Mouse (Mus musculus): Measurements from ENCODE around the gene Fbxl2. TPM values are rescaled to one million over a fixed set of nuclear protein-coding genes. Genes with fewer than 3 reads are reported as not detected.

Fbxl2 gene
- polyA plus RNA-seq, 1 experiment from 2014 or later = 3.6 TPM

DNA sequence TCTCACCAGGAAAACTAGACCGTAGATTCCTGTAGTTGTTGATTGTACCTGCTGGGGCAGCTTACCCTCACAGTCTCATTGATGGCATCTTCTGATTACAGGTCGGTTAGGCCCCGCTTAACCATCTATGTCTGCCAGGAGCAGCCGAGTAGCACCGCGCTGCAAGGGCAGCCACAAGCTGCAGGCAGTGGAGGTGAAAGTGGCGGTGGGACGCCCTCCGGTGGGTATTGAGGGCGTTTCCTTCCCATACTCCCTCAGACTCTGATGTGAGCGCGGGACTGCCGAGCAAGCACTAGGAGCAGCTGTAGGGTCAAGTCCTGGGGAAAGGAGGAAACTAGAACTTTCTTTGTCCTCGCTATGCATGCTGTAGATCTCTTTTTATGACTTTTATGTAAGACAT lies 76.0 kb downstream of the Fbxl2 start:
- no peak overlapping the region for H3K4me2 ChIP-seq (ENCODE audit: low read depth, low read length)
- 89% methylated on average over 14 of the region's 14 CpGs for whole genome bisulfite sequencing
- H3K9me3 ChIP-seq (ENCODE audit: control insufficient read depth, low read length) = no peaks in the 10 kb centered on the region
- H3K4me3 ChIP-seq (ENCODE audit: low read length) = no peak overlapping the region
- no peaks in the 10 kb centered on the region for H3K4me1 ChIP-seq (replicated peaks; ENCODE audit: control insufficient read depth, insufficient read depth, low read length)
- no peaks in the 10 kb centered on the region for H3K27me3 ChIP-seq (ENCODE audit: control insufficient read depth, insufficient read depth, low read depth, low read length)
- H3K27ac ChIP-seq (ENCODE audit: low read length) = no peak overlapping the region
- H3K36me3 ChIP-seq (ENCODE audit: control insufficient read depth, insufficient read depth, low read length) = peaks cover 52% of the 10 kb centered on the region
- no peak for ATAC-seq (ENCODE audit: low read depth)
- no peak overlapping the region for H3K9ac ChIP-seq (ENCODE audit: low read length)

DNA sequence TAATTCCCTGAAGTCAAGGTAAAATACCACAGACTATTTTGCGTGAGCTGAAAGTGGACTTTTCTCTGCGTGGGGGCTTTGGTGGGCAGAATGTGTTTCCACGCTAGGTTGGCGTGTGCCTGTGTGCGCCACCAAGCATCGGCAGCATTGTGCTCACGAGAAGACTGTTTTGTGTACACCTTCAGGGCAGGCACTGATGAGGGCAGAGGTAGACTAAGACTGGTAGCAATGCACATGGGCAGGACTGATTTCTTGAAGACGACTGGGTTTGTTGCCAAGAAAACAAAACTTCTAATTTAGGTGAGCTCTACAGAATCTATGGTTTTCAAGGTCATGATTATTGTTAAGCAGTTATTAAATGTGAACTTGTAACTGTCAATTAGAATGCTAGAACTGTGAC lies 76.6 kb downstream of the Fbxl2 start:
- Histone ChIP-seq H3K4me3 (ENCODE audit: low read length) (no peak overlapping the region), H3K27ac (ENCODE audit: low read length) (no peak overlapping the region), H3K4me2 (ENCODE audit: low read depth, low read length) (no peak overlapping the region), H3K27me3 (ENCODE audit: control insufficient read depth, insufficient read depth, low read depth, low read length) (no peaks in the 10 kb centered on the region), H3K4me1 (replicated peaks; ENCODE audit: control insufficient read depth, insufficient read depth, low read length) (no peaks in the 10 kb centered on the region), H3K9ac (ENCODE audit: low read length) (no peak overlapping the region), H3K36me3 (ENCODE audit: control insufficient read depth, insufficient read depth, low read length) (peaks cover 58% of the 10 kb centered on the region), H3K9me3 (ENCODE audit: control insufficient read depth, low read length) (no peaks in the 10 kb centered on the region)
- 89% methylated on average over 8 of the region's 8 CpGs for WGBS
- no peak for ATAC-seq (ENCODE audit: low read depth)

DNA sequence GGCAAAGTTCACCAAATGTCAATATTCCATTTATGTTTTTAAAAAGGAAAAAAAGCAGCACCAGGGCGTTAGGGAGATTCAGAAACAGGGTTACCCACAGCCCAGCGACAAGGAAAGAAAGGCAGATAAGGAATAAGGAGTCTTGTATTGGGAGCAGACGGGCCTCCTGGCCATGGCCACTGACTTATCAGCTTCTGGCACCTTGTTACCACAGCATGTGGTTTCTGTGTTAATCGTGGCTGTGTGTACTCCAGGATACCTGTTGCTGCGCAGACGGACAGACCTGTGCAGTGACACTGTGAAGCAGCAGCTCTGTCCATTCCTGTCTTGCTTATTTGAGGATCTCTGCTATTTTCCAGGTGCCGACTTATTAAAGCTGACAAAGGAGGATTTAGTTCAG lies 77.0 kb downstream of the Fbxl2 start:
- no peak overlapping the region for H3K9ac ChIP-seq (ENCODE audit: low read length)
- H3K4me2 ChIP-seq (ENCODE audit: low read depth, low read length) = no peak overlapping the region
- H3K36me3 ChIP-seq (ENCODE audit: control insufficient read depth, insufficient read depth, low read length) = peaks cover 56% of the 10 kb centered on the region
- no peaks in the 10 kb centered on the region for H3K4me1 ChIP-seq (replicated peaks; ENCODE audit: control insufficient read depth, insufficient read depth, low read length)
- H3K27ac ChIP-seq (ENCODE audit: low read length) = no peak overlapping the region
- no peaks in the 10 kb centered on the region for H3K27me3 ChIP-seq (ENCODE audit: control insufficient read depth, insufficient read depth, low read depth, low read length)
- H3K9me3 ChIP-seq (ENCODE audit: control insufficient read depth, low read length) = no peaks in the 10 kb centered on the region
- 80% methylated on average over 7 of the region's 7 CpGs for WGBS
- no peak overlapping the region for H3K4me3 ChIP-seq (ENCODE audit: low read length)
- ATAC-seq (ENCODE audit: low read depth) = peak; percentile 20; the same call in 1 of the 2 replicates

DNA sequence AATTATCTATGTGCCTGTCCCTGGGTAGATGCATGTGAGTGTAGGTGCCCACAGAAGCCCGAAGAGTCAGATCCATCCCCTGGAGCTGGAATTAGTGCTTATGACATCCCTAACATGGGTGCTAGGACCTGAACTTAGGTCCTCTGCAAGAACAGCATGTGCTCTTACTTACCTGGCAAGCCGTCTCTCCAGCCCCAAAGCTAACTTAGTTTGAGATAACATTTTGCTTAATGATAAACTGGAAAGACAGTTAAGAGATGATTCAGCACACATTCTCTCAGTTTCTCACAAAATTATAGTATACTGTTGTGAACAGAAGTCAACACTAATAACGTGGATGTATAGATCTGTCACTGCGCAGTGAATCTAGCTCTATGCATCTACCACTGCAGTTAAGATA lies 79.2 kb downstream of the Fbxl2 start:
- Histone ChIP-seq H3K9me3 (ENCODE audit: control insufficient read depth, low read length) (no peaks in the 10 kb centered on the region), H3K27me3 (ENCODE audit: control insufficient read depth, insufficient read depth, low read depth, low read length) (no peaks in the 10 kb centered on the region), H3K4me3 (ENCODE audit: low read length) (no peak overlapping the region), H3K4me1 (replicated peaks; ENCODE audit: control insufficient read depth, insufficient read depth, low read length) (no peaks in the 10 kb centered on the region), H3K27ac (ENCODE audit: low read length) (no peak overlapping the region), H3K36me3 (ENCODE audit: control insufficient read depth, insufficient read depth, low read length) (peaks cover 47% of the 10 kb centered on the region), H3K4me2 (ENCODE audit: low read depth, low read length) (no peak overlapping the region), H3K9ac (ENCODE audit: low read length) (no peak overlapping the region)
- 89% methylated on average over 4 of the region's 4 CpGs for WGBS
- ATAC-seq (ENCODE audit: low read depth) = no peak

DNA sequence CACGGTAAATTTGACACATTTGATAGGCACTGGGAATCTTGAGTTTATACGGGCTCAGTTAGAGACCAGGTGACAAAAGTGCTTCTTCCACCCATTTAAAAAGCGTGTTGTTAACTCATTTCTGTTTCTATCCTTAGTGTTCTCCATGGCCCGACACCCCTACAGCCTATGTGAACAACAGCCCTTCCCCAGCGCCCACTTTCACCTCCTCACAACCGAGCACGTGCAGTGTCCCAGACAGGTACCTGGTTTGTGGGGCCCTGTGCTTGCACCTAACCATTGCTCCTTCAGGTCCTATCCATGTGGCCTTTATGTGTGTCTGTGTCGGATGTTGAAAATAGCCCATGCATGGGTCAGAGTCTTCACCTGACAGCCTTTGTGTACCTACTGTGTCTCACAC lies 81.6 kb downstream of the Fbxl2 start:
- 91% methylated on average over 8 of the region's 8 CpGs for WGBS
- no peak for ATAC-seq (ENCODE audit: low read depth)

DNA sequence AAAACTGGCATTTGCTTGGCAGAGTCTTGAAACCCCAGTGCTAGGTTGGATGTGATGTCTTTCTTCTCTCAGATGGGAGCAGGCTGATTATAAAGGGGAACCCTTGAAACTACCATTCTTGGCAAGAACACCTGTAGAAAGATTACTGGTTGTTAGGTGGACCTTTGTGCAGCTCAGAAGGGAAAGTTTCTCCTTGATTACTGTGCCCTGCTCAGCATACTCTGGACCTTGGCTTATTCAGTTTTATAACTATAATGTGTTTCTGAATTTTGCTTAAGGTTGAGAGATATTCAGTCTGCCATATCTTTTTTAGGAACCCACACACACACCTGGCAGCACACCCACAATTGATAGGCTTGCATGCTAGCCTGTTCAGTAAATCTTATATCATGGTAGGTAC lies 82.3 kb downstream of the Fbxl2 start:
- no peaks in the 10 kb centered on the region for H3K9me3 ChIP-seq (ENCODE audit: control insufficient read depth, low read length)
- no peaks in the 10 kb centered on the region for H3K27me3 ChIP-seq (ENCODE audit: control insufficient read depth, insufficient read depth, low read depth, low read length)
- no peak overlapping the region for H3K4me3 ChIP-seq (ENCODE audit: low read length)
- no peak overlapping the region for H3K4me2 ChIP-seq (ENCODE audit: low read depth, low read length)
- H3K36me3 ChIP-seq (ENCODE audit: control insufficient read depth, insufficient read depth, low read length) = peaks cover 41% of the 10 kb centered on the region
- H3K27ac ChIP-seq (ENCODE audit: low read length) = no peak overlapping the region
- H3K4me1 ChIP-seq (replicated peaks; ENCODE audit: control insufficient read depth, insufficient read depth, low read length) = no peaks in the 10 kb centered on the region
- no peak for ATAC-seq (ENCODE audit: low read depth)
- no peak overlapping the region for H3K9ac ChIP-seq (ENCODE audit: low read length)

More for the DNA sequence above, 81.6 kb downstream of the Fbxl2 start:
- Histone ChIP-seq H3K27ac (ENCODE audit: low read length) (no peak overlapping the region), H3K4me3 (ENCODE audit: low read length) (no peak overlapping the region), H3K36me3 (ENCODE audit: control insufficient read depth, insufficient read depth, low read length) (peaks cover 41% of the 10 kb centered on the region), H3K4me2 (ENCODE audit: low read depth, low read length) (no peak overlapping the region), H3K27me3 (ENCODE audit: control insufficient read depth, insufficient read depth, low read depth, low read length) (no peaks in the 10 kb centered on the region), H3K4me1 (replicated peaks; ENCODE audit: control insufficient read depth, insufficient read depth, low read length) (no peaks in the 10 kb centered on the region), H3K9ac (ENCODE audit: low read length) (no peak overlapping the region), H3K9me3 (ENCODE audit: control insufficient read depth, low read length) (no peaks in the 10 kb centered on the region)

DNA sequence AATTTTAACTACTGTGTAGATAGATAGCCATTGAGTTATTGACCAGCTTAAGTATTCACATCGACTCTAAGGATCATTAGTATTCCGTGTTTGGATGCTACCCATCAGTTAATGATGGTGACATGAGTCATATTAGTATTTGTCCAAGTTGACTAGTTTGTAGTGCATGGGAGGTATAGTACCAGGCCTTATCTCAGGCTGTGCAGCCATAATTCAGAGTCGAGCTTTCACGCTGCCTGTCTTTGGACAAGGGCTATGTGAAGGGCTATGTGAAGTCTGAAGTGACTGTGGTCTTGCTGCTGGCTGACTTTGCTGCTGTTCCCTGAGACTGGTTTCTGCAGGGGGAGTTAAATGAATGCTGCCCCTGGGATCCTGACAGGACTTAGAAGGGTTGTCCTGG lies 88.2 kb downstream of the Fbxl2 start:
- WGBS = 95% methylated on average over 4 of the region's 4 CpGs
- ATAC-seq (ENCODE audit: low read depth) = no peak
- Histone ChIP-seq H3K4me3 (ENCODE audit: low read length) (no peak overlapping the region), H3K27ac (ENCODE audit: low read length) (no peak overlapping the region), H3K27me3 (ENCODE audit: control insufficient read depth, insufficient read depth, low read depth, low read length) (no peaks in the 10 kb centered on the region), H3K36me3 (ENCODE audit: control insufficient read depth, insufficient read depth, low read length) (peaks cover 12% of the 10 kb centered on the region), H3K4me1 (replicated peaks; ENCODE audit: control insufficient read depth, insufficient read depth, low read length) (no peaks in the 10 kb centered on the region), H3K9ac (ENCODE audit: low read length) (no peak overlapping the region), H3K9me3 (ENCODE audit: control insufficient read depth, low read length) (no peaks in the 10 kb centered on the region), H3K4me2 (ENCODE audit: low read depth, low read length) (no peak overlapping the region)

DNA sequence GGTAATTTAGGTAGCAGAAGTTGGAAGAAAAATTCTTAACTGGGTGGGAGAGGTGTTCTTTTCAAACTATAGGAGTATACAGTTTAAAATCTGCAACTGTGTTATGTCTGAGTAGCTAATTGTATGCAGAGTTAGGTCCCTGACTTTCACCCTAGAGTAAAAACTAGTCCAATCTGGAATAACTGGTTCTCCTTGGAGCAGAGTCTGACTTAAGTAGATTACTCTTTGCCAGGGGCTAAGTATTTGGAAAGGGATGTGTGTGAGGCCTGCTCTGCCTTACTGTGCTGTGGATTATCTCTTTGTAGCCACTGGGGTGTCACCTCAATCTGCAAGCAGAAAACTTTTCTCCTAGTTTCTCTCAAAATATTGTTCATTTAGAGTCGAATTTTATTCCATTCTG lies 98.8 kb downstream of the Fbxl2 start:
- Histone ChIP-seq H3K4me3 (ENCODE audit: low read length) (no peak overlapping the region), H3K9ac (ENCODE audit: low read length) (no peak overlapping the region), H3K27ac (ENCODE audit: low read length) (no peak overlapping the region), H3K4me2 (ENCODE audit: low read depth, low read length) (no peak overlapping the region), H3K36me3 (ENCODE audit: control insufficient read depth, insufficient read depth, low read length) (peaks cover 19% of the 10 kb centered on the region), H3K4me1 (replicated peaks; ENCODE audit: control insufficient read depth, insufficient read depth, low read length) (no peaks in the 10 kb centered on the region), H3K27me3 (ENCODE audit: control insufficient read depth, insufficient read depth, low read depth, low read length) (no peaks in the 10 kb centered on the region), H3K9me3 (ENCODE audit: control insufficient read depth, low read length) (no peaks in the 10 kb centered on the region)
- ATAC-seq (ENCODE audit: low read depth) = no peak
- WGBS = 73% methylated on average over 1 of the region's 1 CpGs

DNA sequence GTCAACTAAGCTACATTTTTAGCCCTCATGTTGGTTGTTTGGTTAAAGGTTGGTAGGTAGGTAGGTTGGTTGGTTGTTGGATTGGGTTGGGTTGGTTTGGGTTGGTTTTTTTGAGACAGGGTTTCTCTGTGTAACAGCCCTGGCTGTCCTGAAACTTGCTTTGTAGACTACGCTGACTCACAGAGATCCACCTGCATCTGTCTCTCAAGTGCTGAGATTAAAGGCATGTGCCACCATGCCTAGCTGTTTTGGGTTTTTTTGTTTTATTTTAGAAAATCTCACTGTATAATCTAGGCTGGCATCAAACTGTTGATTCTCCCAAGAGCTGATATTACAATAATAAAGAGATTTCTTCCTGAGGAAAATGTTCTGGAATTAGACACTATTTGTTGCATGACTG lies 102.6 kb downstream of the Fbxl2 start:
- Histone ChIP-seq H3K27me3 (ENCODE audit: control insufficient read depth, insufficient read depth, low read depth, low read length) (no peaks in the 10 kb centered on the region), H3K9ac (ENCODE audit: low read length) (no peak overlapping the region), H3K4me3 (ENCODE audit: low read length) (no peak overlapping the region), H3K9me3 (ENCODE audit: control insufficient read depth, low read length) (no peaks in the 10 kb centered on the region), H3K27ac (ENCODE audit: low read length) (no peak overlapping the region), H3K4me2 (ENCODE audit: low read depth, low read length) (no peak overlapping the region), H3K36me3 (ENCODE audit: control insufficient read depth, insufficient read depth, low read length) (peaks cover 13% of the 10 kb centered on the region), H3K4me1 (replicated peaks; ENCODE audit: control insufficient read depth, insufficient read depth, low read length) (peaks cover 2% of the 10 kb centered on the region; the same call in 1 of the 2 replicates)
- no peak for ATAC-seq (ENCODE audit: low read depth)
- WGBS = 86% methylated on average over 1 of the region's 1 CpGs

DNA sequence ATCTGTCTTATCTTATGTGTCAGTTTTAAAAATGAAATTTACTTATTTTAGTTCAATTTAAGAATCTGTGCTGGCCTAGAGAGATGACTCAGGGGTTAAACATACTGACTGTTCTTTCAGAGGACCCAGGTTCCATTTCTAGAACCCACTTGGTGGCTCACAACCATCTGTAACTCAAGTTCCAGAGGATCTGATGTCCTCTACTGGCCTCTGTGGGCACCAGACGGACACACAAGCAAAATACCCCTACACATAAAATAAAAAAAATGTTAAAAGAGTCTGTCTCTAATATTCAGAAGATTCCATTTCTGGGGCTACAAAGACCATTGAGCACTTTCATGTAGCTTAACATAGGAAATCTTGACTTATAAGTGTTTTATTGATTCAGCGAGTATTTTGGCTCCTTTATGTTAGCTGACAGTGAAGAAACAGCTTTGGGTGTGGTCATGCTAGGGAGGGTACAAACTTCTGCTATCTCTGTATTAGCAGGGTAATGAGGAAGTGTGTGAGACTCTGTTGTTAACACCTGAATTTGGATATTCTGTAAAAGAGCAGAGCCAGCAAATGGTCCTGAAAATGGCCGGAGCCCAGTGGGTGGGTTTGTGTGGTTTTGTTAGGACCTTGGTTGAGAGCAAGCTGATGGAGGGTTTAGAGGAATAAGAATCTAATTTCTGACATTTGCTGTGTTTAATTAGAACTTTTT lies 104.7 kb downstream of the Fbxl2 start:
- Histone ChIP-seq H3K9ac (ENCODE audit: low read length) (no peak overlapping the region), H3K9me3 (ENCODE audit: control insufficient read depth, low read length) (no peaks in the 10 kb centered on the region), H3K27me3 (ENCODE audit: control insufficient read depth, insufficient read depth, low read depth, low read length) (no peaks in the 10 kb centered on the region), H3K4me1 (replicated peaks; ENCODE audit: control insufficient read depth, insufficient read depth, low read length) (peaks cover 2% of the 10 kb centered on the region; the same call in 1 of the 2 replicates), H3K27ac (ENCODE audit: low read length) (no peak overlapping the region), H3K36me3 (ENCODE audit: control insufficient read depth, insufficient read depth, low read length) (peaks cover 10% of the 10 kb centered on the region), H3K4me3 (ENCODE audit: low read length) (no peak overlapping the region), H3K4me2 (ENCODE audit: low read depth, low read length) (no peak overlapping the region)
- 82% methylated on average over 3 of the region's 3 CpGs for WGBS
- ATAC-seq (ENCODE audit: low read depth) = no peak
